Mouse (Mus musculus) lung, postnatal 25 days (tissue): ENCODE results near the gene Gm21440.
"Not testable (repeated sequence)": the region's sequence is repeated elsewhere in the genome, so short reads cannot be mapped to it uniquely, and the experiment has no call there.

Experiments used
- DNase-seq: peaks from one replicate; pipeline ENCODE4 v3.0.0; 2022; ENCODE audit warnings: low spot score

Gene Gm21440

DNA sequence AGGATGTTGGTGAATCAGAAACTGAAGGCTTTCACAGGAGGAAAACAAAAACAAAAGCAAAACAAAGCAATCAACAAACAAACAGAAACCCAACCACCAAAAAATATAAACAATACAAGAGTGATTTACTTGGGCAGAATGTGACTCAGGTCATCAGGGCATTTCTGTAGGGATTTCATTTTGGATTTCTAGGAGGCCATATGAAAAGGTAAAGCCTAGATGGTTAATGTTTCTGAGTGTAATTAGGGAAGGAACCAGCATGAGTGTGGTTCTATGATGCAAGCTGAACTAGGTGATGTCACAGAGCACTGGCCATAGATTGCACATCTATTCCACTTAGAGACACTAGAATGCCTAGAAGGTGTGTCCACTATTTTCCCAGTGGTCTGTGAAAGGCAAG is at the start of gene Gm21440, which contains the start of gene Gm21454:
Gm21440 (plus strand) TSS at position 301 of the 400 bp plus-strand sequence.
Gm21454 (plus strand) TSS at position 352 of the 400 bp plus-strand sequence.
- DNase-seq, result not testable (repeated sequence)

DNA sequence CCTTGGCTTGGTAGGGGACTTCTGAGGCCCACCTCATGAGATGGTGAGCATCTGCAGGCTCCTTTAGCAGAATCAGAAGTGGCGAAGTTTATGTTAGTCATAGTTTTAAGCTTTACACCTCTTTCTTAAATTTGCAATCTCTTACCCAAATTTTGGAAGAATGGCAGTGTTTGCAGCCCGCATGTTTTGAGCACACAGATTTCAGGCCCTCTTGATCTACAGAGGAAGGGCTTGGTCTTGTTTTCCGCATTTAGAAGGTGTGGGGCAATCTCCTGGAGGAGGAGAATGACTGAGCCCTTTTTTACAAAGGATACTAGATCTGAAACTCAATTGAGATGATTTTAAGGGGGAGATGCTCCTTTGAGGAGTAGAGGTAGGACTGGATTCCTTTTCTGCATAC is 28.4 kb upstream of the Gm21440 start, which contains the start of gene Gm21828:
Gm21828 (minus strand) TSS at position 101 of the 400 bp plus-strand sequence.
- DNase-seq, result not testable (repeated sequence)
